Mouse (Mus musculus): ENCODE measurements around the gene Stk39. TPM values are rescaled to one million over a fixed set of nuclear protein-coding genes. Genes with fewer than 3 reads are reported as not detected.

Gene Stk39
- polyA plus RNA-seq, 1 experiment from 2014 or later, result 46.5 TPM

- H3K4me1 ChIP-seq, result peaks cover 30% of the 10 kb centered on the region
- H3K9me3 ChIP-seq, result no peaks in the 10 kb centered on the region
- H3K4me3 ChIP-seq, result no peak overlapping the region
- H3K9ac ChIP-seq, result no peak overlapping the region
- H3K36me3 ChIP-seq, result no peaks in the 10 kb centered on the region
- 87% methylated on average over 5 of the region's 5 CpGs for WGBS
- H3K27me3 ChIP-seq (replicated peaks), result no peaks in the 10 kb centered on the region
- ATAC-seq (ENCODE audit: low FRiP score, low read depth), result no peak
- H3K4me2 ChIP-seq (replicated peaks), result no peak overlapping the region
- H3K27ac ChIP-seq, result no peak overlapping the region
Observed at GRCm38 (mm10) chr2:68412149-68412548, 59.9 kb downstream of the Stk39 start.

- Histone ChIP-seq H3K9me3 (no peaks in the 10 kb centered on the region), H3K4me3 (no peak overlapping the region), H3K4me1 (peaks cover 40% of the 10 kb centered on the region), H3K27me3 (replicated peaks) (no peaks in the 10 kb centered on the region), H3K27ac (no peak overlapping the region), H3K4me2 (replicated peaks) (no peak overlapping the region), H3K9ac (no peak overlapping the region), H3K36me3 (no peaks in the 10 kb centered on the region)
- ATAC-seq (ENCODE audit: low FRiP score, low read depth), result no peak
- 80% methylated on average over 8 of the region's 8 CpGs for WGBS
Observed at GRCm38 (mm10) chr2:68411201-68411600, 60.9 kb downstream of the Stk39 start.

- Histone ChIP-seq H3K36me3 (no peaks in the 10 kb centered on the region), H3K9ac (no peak overlapping the region), H3K4me2 (replicated peaks) (no peak overlapping the region), H3K27ac (no peak overlapping the region), H3K4me1 (peaks cover 52% of the 10 kb centered on the region), H3K27me3 (replicated peaks) (no peaks in the 10 kb centered on the region), H3K9me3 (no peaks in the 10 kb centered on the region), H3K4me3 (no peak overlapping the region)
- ATAC-seq (ENCODE audit: low FRiP score, low read depth), result peak; percentile 45; the same call in 1 of the 2 replicates
- WGBS, result 73% methylated on average over 12 of the region's 12 CpGs
Observed at GRCm38 (mm10) chr2:68409640-68410215, 62.3 kb downstream of the Stk39 start.

- Histone ChIP-seq H3K27me3 (replicated peaks) (no peaks in the 10 kb centered on the region), H3K4me3 (no peak overlapping the region), H3K36me3 (no peaks in the 10 kb centered on the region), H3K27ac (no peak overlapping the region), H3K4me2 (replicated peaks) (no peak overlapping the region), H3K9me3 (no peaks in the 10 kb centered on the region), H3K9ac (no peak overlapping the region), H3K4me1 (peaks cover 63% of the 10 kb centered on the region)
- no peak for ATAC-seq (ENCODE audit: low FRiP score, low read depth)
- WGBS, result 51% methylated on average over 17 of the region's 17 CpGs
Observed at GRCm38 (mm10) chr2:68408271-68408980, 63.6 kb downstream of the Stk39 start.

- ATAC-seq (ENCODE audit: low FRiP score, low read depth), result no peak
- Histone ChIP-seq H3K4me3 (no peak overlapping the region), H3K36me3 (no peaks in the 10 kb centered on the region), H3K27me3 (replicated peaks) (no peaks in the 10 kb centered on the region), H3K9ac (no peak overlapping the region), H3K4me2 (replicated peaks) (peak overlapping the region; percentile 20; the same call in 1 of the 2 replicates), H3K4me1 (peaks cover 69% of the 10 kb centered on the region), H3K27ac (no peak overlapping the region), H3K9me3 (no peaks in the 10 kb centered on the region)
- 37% methylated on average over 12 of the region's 12 CpGs for WGBS
Observed at GRCm38 (mm10) chr2:68407179-68407950, 64.7 kb downstream of the Stk39 start.

GRCm38 (mm10) chr2:68406571-68407074 is 65.4 kb downstream of the Stk39 start:
- Histone ChIP-seq H3K9ac (no peak overlapping the region), H3K4me1 (peaks cover 69% of the 10 kb centered on the region), H3K27me3 (replicated peaks) (no peaks in the 10 kb centered on the region), H3K4me2 (replicated peaks) (peak overlapping the region; percentile 20), H3K4me3 (no peak overlapping the region), H3K27ac (no peak overlapping the region), H3K36me3 (no peaks in the 10 kb centered on the region), H3K9me3 (no peaks in the 10 kb centered on the region)
- ATAC-seq (ENCODE audit: low FRiP score, low read depth), result no peak
- WGBS, result 13% methylated on average over 12 of the region's 12 CpGs

- H3K4me3 ChIP-seq, result no peak overlapping the region
- no peaks in the 10 kb centered on the region for H3K9me3 ChIP-seq
- H3K9ac ChIP-seq, result no peak overlapping the region
- peaks cover 61% of the 10 kb centered on the region for H3K4me1 ChIP-seq
- peak; percentile 54 for ATAC-seq (ENCODE audit: low FRiP score, low read depth)
- H3K4me2 ChIP-seq (replicated peaks), result peak overlapping the region; percentile 46
- no peaks in the 10 kb centered on the region for H3K27me3 ChIP-seq (replicated peaks)
- no peaks in the 10 kb centered on the region for H3K36me3 ChIP-seq
- WGBS, result 23% methylated on average over 16 of the region's 16 CpGs
- H3K27ac ChIP-seq, result no peak overlapping the region
Observed at GRCm38 (mm10) chr2:68405163-68405715, 66.8 kb downstream of the Stk39 start.

- peak overlapping the region; percentile 46 for H3K4me2 ChIP-seq (replicated peaks)
- H3K4me3 ChIP-seq, result no peak overlapping the region
- H3K27me3 ChIP-seq (replicated peaks), result no peaks in the 10 kb centered on the region
- H3K4me1 ChIP-seq, result peaks cover 57% of the 10 kb centered on the region
- 15% methylated on average over 18 of the region's 18 CpGs for WGBS
- peak; percentile 55 for ATAC-seq (ENCODE audit: low FRiP score, low read depth)
- H3K27ac ChIP-seq, result no peak overlapping the region
- H3K36me3 ChIP-seq, result no peaks in the 10 kb centered on the region
- H3K9me3 ChIP-seq, result no peaks in the 10 kb centered on the region
- H3K9ac ChIP-seq, result no peak overlapping the region
Observed at GRCm38 (mm10) chr2:68404274-68405162, 67.5 kb downstream of the Stk39 start.

GRCm38 (mm10) chr2:68393611-68394549 is 78.2 kb downstream of the Stk39 start:
- Histone ChIP-seq H3K27ac (no peak overlapping the region), H3K27me3 (replicated peaks) (no peaks in the 10 kb centered on the region), H3K9me3 (no peaks in the 10 kb centered on the region), H3K9ac (no peak overlapping the region), H3K4me2 (replicated peaks) (no peak overlapping the region), H3K36me3 (peaks cover 7% of the 10 kb centered on the region; the same call in 1 of the 2 replicates), H3K4me3 (no peak overlapping the region), H3K4me1 (no peaks in the 10 kb centered on the region)
- ATAC-seq (ENCODE audit: low FRiP score, low read depth), result no peak
- WGBS, result 81% methylated on average over 13 of the region's 13 CpGs

GRCm38 (mm10) chr2:68387824-68388582 is 84.1 kb downstream of the Stk39 start:
- no peaks in the 10 kb centered on the region for H3K36me3 ChIP-seq
- H3K27me3 ChIP-seq (replicated peaks), result no peaks in the 10 kb centered on the region
- peaks cover 11% of the 10 kb centered on the region for H3K4me1 ChIP-seq
- no peak for ATAC-seq (ENCODE audit: low FRiP score, low read depth)
- H3K9ac ChIP-seq, result no peak overlapping the region
- WGBS, result 72% methylated on average over 14 of the region's 14 CpGs
- no peak overlapping the region for H3K4me2 ChIP-seq (replicated peaks)
- no peaks in the 10 kb centered on the region for H3K9me3 ChIP-seq
- no peak overlapping the region for H3K4me3 ChIP-seq
- H3K27ac ChIP-seq, result no peak overlapping the region
